Mouse (Mus musculus) embryonic facial prominence, embryonic 11.5 days (tissue): Measurements from ENCODE around the gene Olfr1301. TPM values are rescaled to one million over a fixed set of nuclear protein-coding genes. Genes with fewer than 3 reads are reported as not detected.

Source experiments
- ATAC-seq: fragments of 200-750 bp; cut with Nextera tagmentation; replicated peaks from 2 replicates; pipeline ENCODE4 v1.8.0; 2017; ENCODE audit warnings: low read depth; ENCODE audit not compliant: insufficient number of reproducible peaks, low FRiP score, low TSS enrichment
- DNase-seq: peaks from one replicate; pipeline ENCODE4 v3.0.0-alpha.2; 2015; ENCODE audit warnings: low spot score
- H3K27ac ChIP-seq: fragments of 300-500 bp; sonication (generic); replicated peaks from 2 replicates; pipeline ENCODE4 v1.5.1; 2014; ENCODE audit warnings: mild to moderate bottlenecking, low read depth, low read length, control low read depth
- H3K27me3 ChIP-seq: fragments of 300-500 bp; sonication (generic); 2 replicates; pipeline ENCODE4 v1.6.1; 2014; ENCODE audit warnings: mild to moderate bottlenecking, low read length, moderate library complexity, mixed read lengths; ENCODE audit not compliant: control insufficient read depth, insufficient read depth
- H3K36me3 ChIP-seq: fragments of 300-500 bp; sonication (generic); replicated peaks from 2 replicates; pipeline ENCODE4 v1.6.1; 2014; ENCODE audit warnings: low read depth, mild to moderate bottlenecking, low read length, moderate library complexity, mixed read lengths; ENCODE audit not compliant: control insufficient read depth, insufficient read depth
- H3K4me1 ChIP-seq: fragments of 300-500 bp; sonication (generic); 2 replicates; pipeline ENCODE4 v1.6.1; 2014; ENCODE audit warnings: low read length, mixed read lengths; ENCODE audit not compliant: control insufficient read depth, insufficient read depth
- H3K4me2 ChIP-seq: fragments of 300-500 bp; sonication (generic); 2 replicates; pipeline ENCODE4 v1.6.1; 2014; ENCODE audit warnings: low read depth, mild to moderate bottlenecking, control low read depth, low read length, moderate library complexity
- H3K4me3 ChIP-seq: fragments of 300-500 bp; sonication (generic); 2 replicates; pipeline ENCODE4 v1.5.1; 2014; ENCODE audit warnings: low read depth, low read length, control low read depth
- H3K9ac ChIP-seq: fragments of 300-500 bp; sonication (generic); replicated peaks from 2 replicates; pipeline ENCODE4 v1.6.1; 2014; ENCODE audit warnings: mild to moderate bottlenecking, control low read depth, low read length
- H3K9me3 ChIP-seq: fragments of 300-500 bp; sonication (generic); replicated peaks from 2 replicates; pipeline ENCODE4 v1.6.1; 2016; ENCODE audit warnings: mild to moderate bottlenecking, low read length, inconsistent platforms, mixed read lengths; ENCODE audit not compliant: control insufficient read depth
- WGBS: fragments of 180-500 bp; shearing (Covaris S2); extraction: QIAGEN DNeasy Blood & Tissue Kit; methylation state at CpG from one replicate; pipeline ENCODE4 v1.1.7; 2014; 5-methylcytosine and 5-hydroxymethylcytosine counted together
- polyA plus RNA-seq: library from polyadenylated mRNA; unstranded; fragments of >200 nt; fragmentation: Nextera tagmentation; extraction: Ambion mirVana; gene quantifications from 2 replicates; pipeline ENCODE4 v1.2.1, GENCODE M21; 2014

Gene Olfr1301
- polyA plus RNA-seq, result not detected in 2 replicates

- WGBS, result 90% methylated on average over 3 of the region's 3 CpGs
- no peak within 1 kb of the TSS for H3K27ac ChIP-seq
- no peak for ATAC-seq
Measured at GRCm38 (mm10) chr2:111750706-111751105, at the start of gene Olfr1301. Gene Olfr1301, plus strand, starts transcription at chr2:111751006.

DNA sequence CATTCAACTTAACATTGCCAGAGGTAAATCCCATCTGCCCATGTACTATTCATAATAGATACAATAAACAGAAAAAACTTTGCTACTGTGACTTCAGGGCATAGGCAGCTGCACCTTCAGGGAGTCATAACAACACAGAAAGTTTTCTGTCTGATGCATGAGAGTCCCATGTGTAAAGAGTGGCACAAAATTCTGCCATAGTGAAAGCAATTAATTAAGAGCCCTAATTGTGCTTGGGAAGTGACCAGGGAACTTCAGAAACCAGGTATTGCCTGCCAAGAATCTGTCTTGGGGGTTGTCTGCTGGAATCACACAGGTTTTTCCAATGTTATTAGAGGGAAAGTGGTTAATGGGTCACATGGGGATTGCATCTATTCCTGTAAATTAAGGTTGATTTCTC lies 24.1 kb upstream of the Olfr1301 start:
- DNase-seq (no peak), ATAC-seq (no peak)
- Histone ChIP-seq H3K36me3 (no peaks in the 10 kb centered on the region), H3K27me3 (no peaks in the 10 kb centered on the region), H3K4me3 (no peak overlapping the region), H3K9ac (no peak overlapping the region), H3K4me1 (no peaks in the 10 kb centered on the region), H3K4me2 (no peak overlapping the region), H3K27ac (no peak overlapping the region), H3K9me3 (no peaks in the 10 kb centered on the region)

More at GRCm38 (mm10) chr2:111750706-111751105, at the start of gene Olfr1301:
- H3K9ac ChIP-seq, result no peak within 1 kb of the TSS
- H3K9me3 ChIP-seq, result no peaks in the 10 kb centered on the region
- DNase-seq, result no peak
- no peak within 1 kb of the TSS for H3K4me3 ChIP-seq
- H3K4me1 ChIP-seq, result no peaks in the 10 kb centered on the region
- no peak within 1 kb of the TSS for H3K4me2 ChIP-seq
- H3K36me3 ChIP-seq, result no peaks in the 10 kb centered on the region
- H3K27me3 ChIP-seq, result no peaks in the 10 kb centered on the region

DNA sequence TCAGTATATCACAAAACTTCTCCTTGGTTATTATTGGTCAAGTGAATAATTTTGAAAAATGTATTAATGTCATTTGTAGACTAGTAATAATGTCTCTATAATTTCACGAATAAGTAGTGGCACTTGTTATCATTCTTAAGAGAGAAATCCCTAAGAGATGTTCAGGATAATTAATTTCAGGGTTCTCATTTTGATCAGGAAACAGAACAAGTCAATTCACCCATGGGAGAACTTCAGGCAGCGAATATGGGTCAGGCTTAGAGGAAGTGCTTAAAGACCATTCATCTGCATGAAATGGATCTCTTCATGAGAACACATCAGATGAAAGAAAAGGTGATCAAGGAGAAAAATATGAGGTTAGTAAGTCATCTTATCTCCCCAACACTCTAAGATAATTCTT lies 26.3 kb downstream of the Olfr1301 start, which contains the start of gene Olfr1302:
Olfr1302 (plus strand) TSS at position 301 of the 400 bp plus-strand sequence.
- Histone ChIP-seq H3K27me3 (no peaks in the 10 kb centered on the region), H3K27ac (no peak within 1 kb of the TSS), H3K4me2 (no peak within 1 kb of the TSS), H3K9ac (no peak within 1 kb of the TSS), H3K36me3 (no peaks in the 10 kb centered on the region), H3K9me3 (no peaks in the 10 kb centered on the region), H3K4me3 (no peak within 1 kb of the TSS), H3K4me1 (no peaks in the 10 kb centered on the region)
- ATAC-seq, result no peak
- no peak for DNase-seq
- WGBS, result 74% methylated on average over 2 of the region's 2 CpGs

Other genes with a start within 250 kb of the Olfr1301 start
- gene Olfr1293-ps, start 225.8 kb upstream of the Olfr1301 start, polyA plus RNA-seq, result not detected in 2 replicates
- not detected in 2 replicates for gene Olfr1294, start 210.7 kb upstream of the Olfr1301 start, polyA plus RNA-seq
- not detected in 2 replicates for gene Olfr1295, start 181.3 kb upstream of the Olfr1301 start, polyA plus RNA-seq
- gene Olfr1297, start 124.5 kb upstream of the Olfr1301 start, polyA plus RNA-seq, result not detected in 2 replicates
- not detected in 2 replicates for gene Olfr1298, start 101.8 kb upstream of the Olfr1301 start, polyA plus RNA-seq
- gene Olfr1299, start 89.6 kb upstream of the Olfr1301 start, polyA plus RNA-seq, result not detected in 2 replicates
- gene Olfr1302, start 26.4 kb downstream of the Olfr1301 start, polyA plus RNA-seq, result not detected in 2 replicates
- gene Olfr1303, start 69.3 kb downstream of the Olfr1301 start, polyA plus RNA-seq, result not detected in 2 replicates
- not detected in 2 replicates for gene Olfr1305, start 126.1 kb downstream of the Olfr1301 start, polyA plus RNA-seq
- not detected in 2 replicates for gene Olfr1306, start 165.3 kb downstream of the Olfr1301 start, polyA plus RNA-seq
- not detected in 2 replicates for gene Olfr1307, start 198.4 kb downstream of the Olfr1301 start, polyA plus RNA-seq
- gene Olfr1308, start 213.9 kb downstream of the Olfr1301 start, polyA plus RNA-seq, result not detected in 2 replicates
- not detected in 2 replicates for gene Olfr1309, start 239.3 kb downstream of the Olfr1301 start, polyA plus RNA-seq